ENCODE assay signal across 11 mouse cellular contexts in the genomic region with DNA sequence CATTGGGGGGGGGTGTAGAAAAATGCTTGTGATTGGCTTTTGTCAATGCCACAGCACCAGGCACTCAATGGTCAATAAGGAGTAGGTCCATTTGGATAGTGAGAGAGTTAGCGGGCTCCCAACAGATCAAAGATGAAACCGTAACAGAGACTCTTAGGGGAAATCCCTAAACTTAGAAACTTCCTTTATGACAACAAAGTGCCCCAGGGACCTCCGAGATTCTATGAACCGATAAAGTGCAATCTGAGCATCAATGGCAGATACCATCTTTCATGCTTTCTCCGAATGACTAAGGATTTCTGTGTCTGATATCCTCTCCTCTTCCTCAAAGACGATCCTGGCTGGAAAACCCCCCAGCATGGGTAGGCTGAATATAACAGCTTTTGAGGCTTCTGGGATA.
"Had no signal": no experiment of that assay in that cellular context is flagged by ENCODE, and none has a peak within 500 bp of the region (broad histone marks: within the 10 kb centered on the region; RNA-seq: fewer than 3 reads in every experiment).

No protein-coding gene starts in this region.

- ATAC-seq: liver, postnatal 0 days; lung, postnatal 0 days; midbrain, embryonic 13.5 days; midbrain, embryonic 15.5 days had no signal

- DNase-seq: liver, postnatal 0 days; lung, adult 2 months; lung, postnatal 14 days; lung, postnatal 36 days; right cerebral cortex, postnatal 14 days; thymus, adult 2 months; thymus, postnatal 25 days; thymus, postnatal 4 days had no signal
